Mouse (Mus musculus): ENCODE results near the gene Pds5b.

DNA sequence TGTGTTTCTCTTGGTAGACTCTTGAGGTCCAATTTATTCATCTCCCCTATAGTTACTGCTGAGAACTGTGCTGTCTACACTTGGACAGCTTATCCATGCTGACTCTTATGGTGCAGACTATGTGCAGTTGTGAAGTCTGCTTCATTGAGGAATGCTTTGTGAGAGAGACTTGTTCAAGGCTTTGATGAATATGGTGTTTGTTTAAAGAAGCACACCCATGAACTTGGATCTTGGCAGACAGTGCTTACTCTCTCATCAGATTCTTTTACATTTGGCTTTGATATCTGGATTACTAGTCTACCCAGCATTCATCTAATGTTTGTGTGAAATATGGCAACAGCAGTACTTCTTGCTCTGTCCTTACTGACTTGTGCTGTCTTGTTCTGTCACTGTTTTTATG lies 39.9 kb downstream of the Pds5b start:
- TF ChIP-seq CTCF (IDR thresholded peaks at IDR 0.05; ENCODE audit: borderline replicate concordance, insufficient read depth, low read depth, low read length) (no peak), POLR2A (IDR thresholded peaks at IDR 0.05; ENCODE audit: borderline replicate concordance, insufficient read depth, low read length) (no peak)

All from cerebellum, adult 2 months (tissue).